ENCODE assay signal across 8 mouse cellular contexts in the genomic region with DNA sequence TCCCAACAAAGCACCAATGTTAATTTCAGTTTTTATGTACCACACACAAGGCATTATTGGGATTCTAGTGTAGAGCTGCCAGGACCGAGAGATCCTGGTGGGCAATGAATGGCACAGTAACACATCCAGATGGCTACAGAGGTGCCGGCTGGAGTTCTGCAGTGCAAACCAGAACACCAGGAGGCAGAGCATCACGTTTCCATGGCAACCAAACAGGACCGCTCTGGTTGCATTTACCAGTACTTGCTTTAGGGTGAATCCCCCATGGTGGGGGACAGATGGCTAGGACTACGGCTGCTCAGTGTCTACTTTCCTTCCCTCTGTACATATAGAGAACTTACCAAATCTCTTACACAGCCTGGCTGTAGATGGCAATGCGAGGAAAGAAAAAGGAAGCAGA. TPM values are rescaled to one million over a fixed set of nuclear protein-coding genes. Genes with fewer than 3 reads are reported as not detected.
A peak's percentile ranks its signal among the peaks of the same experiment; 100 is the strongest.
DNase-seq lines count a peak whose midpoint lies in the region; ATAC-seq and TF ChIP-seq lines count a peak whose summit lies in the region.

No protein-coding gene starts in this region.

- no peak overlapping the region for H3K4me2 ChIP-seq in hindbrain, embryonic 11.5 days (replicated peaks; ENCODE audit: low read depth, low read length)
- H3K4me2 ChIP-seq in lung, postnatal 0 days (replicated peaks; ENCODE audit: low read depth, low read length), result no peak overlapping the region

- peak; percentile 92 for DNase-seq in R1 (ENCODE audit: low read depth, low spot score)
- DNase-seq in hindbrain, embryonic 11.5 days (ENCODE audit: low spot score), result peak; percentile 77
- peak; percentile 66 for DNase-seq in midbrain, embryonic 10.5 days (ENCODE audit: low spot score)
- DNase-seq in urinary bladder, postnatal 4 days (ENCODE audit: low spot score in 2 of 2), result no peak
- DNase-seq in lung, postnatal 0 days (ENCODE audit: low spot score), result no peak
- DNase-seq in thymus, postnatal 36 days, result no peak
- DNase-seq in cerebellum, adult 18-20 months, result no peak

- no peaks in the 10 kb centered on the region for H3K9me3 ChIP-seq in ES-Bruce4 (replicated peaks; ENCODE audit: control insufficient read depth, insufficient read depth, low read length, poor library complexity, severe bottlenecking)
- no peaks in the 10 kb centered on the region for H3K9me3 ChIP-seq in hindbrain, embryonic 11.5 days (ENCODE audit: control insufficient read depth, low read length)
- H3K9me3 ChIP-seq in midbrain, embryonic 10.5 days (replicated peaks), result no peaks in the 10 kb centered on the region
- H3K9me3 ChIP-seq in lung, postnatal 0 days (ENCODE audit: low read length), result no peaks in the 10 kb centered on the region

- TF ChIP-seq EP300 in ES-Bruce4 (IDR thresholded peaks at IDR 0.05; ENCODE audit: insufficient read depth, low read depth, low read length), result 0 out of 2 replicates have a peak, but pooled peaks have one; percentile 46
- TF ChIP-seq EP300 in lung, postnatal 0 days (IDR thresholded peaks at IDR 0.05), result no peak

- no peak for TF ChIP-seq CTCF in ES-Bruce4 (IDR thresholded peaks at IDR 0.05; ENCODE audit: low read depth, low read length)
- TF ChIP-seq CTCF in lung, postnatal 0 days (IDR thresholded peaks at IDR 0.05), result no peak

- TF ChIP-seq POLR2A in ES-Bruce4 (IDR thresholded peaks at IDR 0.05; ENCODE audit: insufficient read depth, low read length), result no peak

- H3K4me1 ChIP-seq in ES-Bruce4 (ENCODE audit: control insufficient read depth, insufficient read depth, low read length), result peaks cover 7% of the 10 kb centered on the region
- peaks cover 4% of the 10 kb centered on the region; the same call in 1 of the 2 replicates for H3K4me1 ChIP-seq in hindbrain, embryonic 11.5 days (replicated peaks; ENCODE audit: control insufficient read depth, insufficient read depth, low read length)
- H3K4me1 ChIP-seq in midbrain, embryonic 10.5 days, result peaks cover 30% of the 10 kb centered on the region
- H3K4me1 ChIP-seq in lung, postnatal 0 days (ENCODE audit: insufficient read depth, low read depth, low read length), result 0 out of 2 replicates have a peak, but pooled peaks cover 3% of the 10 kb centered on the region

- H3K27ac ChIP-seq in ES-Bruce4 (ENCODE audit: insufficient read depth, low read length), result peak overlapping the region; percentile 89
- peak overlapping the region; percentile 68; the same call in 1 of the 2 replicates for H3K27ac ChIP-seq in hindbrain, embryonic 11.5 days (ENCODE audit: low read depth, low read length)
- H3K27ac ChIP-seq in midbrain, embryonic 10.5 days (replicated peaks), result peak overlapping the region; percentile 80
- H3K27ac ChIP-seq in lung, postnatal 0 days (ENCODE audit: low read length), result no peak overlapping the region

- 22% methylated on average over 6 of the region's 6 CpGs for WGBS in hindbrain, embryonic 11.5 days
- 24% methylated on average over 6 of the region's 6 CpGs for WGBS in midbrain, embryonic 10.5 days
- 79% methylated on average over 6 of the region's 6 CpGs for WGBS in lung, postnatal 0 days

- no peak overlapping the region for H3K9ac ChIP-seq in ES-Bruce4 (ENCODE audit: low read depth, poor library complexity, severe bottlenecking)
- no peak overlapping the region for H3K9ac ChIP-seq in hindbrain, embryonic 11.5 days (ENCODE audit: low read depth, low read length)
- H3K9ac ChIP-seq in lung, postnatal 0 days (replicated peaks; ENCODE audit: low read depth), result no peak overlapping the region

- H3K36me3 ChIP-seq in ES-Bruce4 (ENCODE audit: control insufficient read depth, insufficient read depth, low read length, poor library complexity, severe bottlenecking), result peaks cover 12% of the 10 kb centered on the region
- H3K36me3 ChIP-seq in hindbrain, embryonic 11.5 days (ENCODE audit: control insufficient read depth, insufficient read depth, low read length), result 0 out of 2 replicates have a peak, but pooled peaks cover 3% of the 10 kb centered on the region
- peaks cover 80% of the 10 kb centered on the region for H3K36me3 ChIP-seq in midbrain, embryonic 10.5 days
- peaks cover 53% of the 10 kb centered on the region for H3K36me3 ChIP-seq in lung, postnatal 0 days (ENCODE audit: insufficient read depth, low read length)

- ATAC-seq in hindbrain, embryonic 11.5 days (ENCODE audit: low FRiP score), result peak; percentile 87
- ATAC-seq in lung, postnatal 0 days, result no peak

- no peak overlapping the region for H3K4me3 ChIP-seq in ES-Bruce4 (ENCODE audit: low read depth, low read length)
- H3K4me3 ChIP-seq in hindbrain, embryonic 11.5 days (ENCODE audit: low read depth, low read length), result no peak overlapping the region
- H3K4me3 ChIP-seq in midbrain, embryonic 10.5 days, result no peak overlapping the region
- no peak overlapping the region for H3K4me3 ChIP-seq in lung, postnatal 0 days (ENCODE audit: low read depth, low read length)

- H3K27me3 ChIP-seq in ES-Bruce4 (ENCODE audit: control insufficient read depth, insufficient read depth, low read length, poor library complexity, severe bottlenecking), result no peaks in the 10 kb centered on the region
- no peaks in the 10 kb centered on the region for H3K27me3 ChIP-seq in hindbrain, embryonic 11.5 days (ENCODE audit: control insufficient read depth, insufficient read depth, low read length)
- no peaks in the 10 kb centered on the region for H3K27me3 ChIP-seq in midbrain, embryonic 10.5 days (ENCODE audit: low read depth, poor library complexity, severe bottlenecking)
- H3K27me3 ChIP-seq in lung, postnatal 0 days (replicated peaks; ENCODE audit: insufficient read depth, low read length), result no peaks in the 10 kb centered on the region

RNA-seq across cellular contexts. Expression of a gene that starts 57.7 kb away (rescaled TPM):
- 96.6 and 98.5 TPM in 2 replicates for polyA plus RNA-seq in ES-Bruce4 (2011; ENCODE audit: insufficient read depth, insufficient read length, low read depth, missing spikeins)
- polyA plus RNA-seq in hindbrain, embryonic 11.5 days (2014; fragmentation: Nextera tagmentation; extraction: Ambion mirVana), result 41.7 and 44.5 TPM in 2 replicates
- polyA plus RNA-seq in midbrain, embryonic 10.5 days (2016; fragmentation: Nextera tagmentation; extraction: Ambion mirVana), result 37.8 and 42.4 TPM in 2 replicates
- polyA plus RNA-seq in lung, postnatal 0 days (2015; fragmentation: Nextera tagmentation; extraction: Ambion mirVana), result 32.2 and 33.9 TPM in 2 replicates

Comparison
In these comparisons a context has a peak if more than half of its experiments do, and no peak if none do; other contexts are left out.
1. DNase-seq: peak in R1 (single experiment), hindbrain, embryonic 11.5 days (single experiment) and midbrain, embryonic 10.5 days (single experiment); none in urinary bladder, postnatal 4 days (0 of 2), lung, postnatal 0 days (single experiment), thymus, postnatal 36 days (0 of 2) and cerebellum, adult 18-20 months (0 of 2).